Mouse (Mus musculus) erythroid progenitor cell, adult 5-6 weeks (primary cell): ENCODE results near the gene Timm10b. TPM values are rescaled to one million over a fixed set of nuclear protein-coding genes. Genes with fewer than 3 reads are reported as not detected.
A peak's percentile ranks its signal among the peaks of the same experiment; 100 is the strongest.

Experiments
- ATAC-seq: replicated peaks from 2 replicates; pipeline ENCODE4 v1.8.0; 2016; ENCODE audit warnings: moderate number of reproducible peaks, mild to moderate bottlenecking, moderate TSS enrichment, inconsistent platforms; ENCODE audit not compliant: poor library complexity, low FRiP score, severe bottlenecking
- total RNA-seq, 2 experiments: library from RNA; stranded (forward) in 1 of 2; stranded (reverse) in 1 of 2; fragments of 150-400 nt in 1 of 2; fragments of 186-747, 209-891 nt in 1 of 2; gene quantifications; 2 replicates each; pipeline versions ENCODE4 v1.2.3 to v1.2.4; 2015 to 2017; ENCODE audit warnings: low replicate concordance in 2 of 2

The Timm10b gene
- total RNA-seq, 2 experiments from 2014 or later = 19.7 to 20.5 TPM

DNA sequence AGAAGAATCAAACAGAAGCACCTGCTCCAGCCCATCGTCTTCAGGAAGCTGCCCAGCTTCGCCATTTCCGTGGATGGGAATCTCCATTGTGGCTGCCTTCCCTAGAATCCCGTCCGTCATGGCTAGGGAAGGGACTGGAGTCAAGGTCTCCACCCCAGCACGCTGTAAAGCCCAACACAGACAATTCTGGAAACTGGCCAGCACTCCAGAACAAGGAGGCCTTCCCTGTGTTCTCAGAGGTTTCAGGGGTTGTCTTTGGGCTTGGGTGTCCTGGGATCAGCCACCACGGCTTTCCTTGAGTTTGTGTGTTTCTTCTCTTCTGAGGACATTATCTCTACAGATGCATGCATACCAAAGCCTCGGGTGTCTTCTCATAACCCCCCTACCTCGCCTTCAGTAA, 552 bp upstream of the Timm10b start:
- no peak for ATAC-seq

DNA sequence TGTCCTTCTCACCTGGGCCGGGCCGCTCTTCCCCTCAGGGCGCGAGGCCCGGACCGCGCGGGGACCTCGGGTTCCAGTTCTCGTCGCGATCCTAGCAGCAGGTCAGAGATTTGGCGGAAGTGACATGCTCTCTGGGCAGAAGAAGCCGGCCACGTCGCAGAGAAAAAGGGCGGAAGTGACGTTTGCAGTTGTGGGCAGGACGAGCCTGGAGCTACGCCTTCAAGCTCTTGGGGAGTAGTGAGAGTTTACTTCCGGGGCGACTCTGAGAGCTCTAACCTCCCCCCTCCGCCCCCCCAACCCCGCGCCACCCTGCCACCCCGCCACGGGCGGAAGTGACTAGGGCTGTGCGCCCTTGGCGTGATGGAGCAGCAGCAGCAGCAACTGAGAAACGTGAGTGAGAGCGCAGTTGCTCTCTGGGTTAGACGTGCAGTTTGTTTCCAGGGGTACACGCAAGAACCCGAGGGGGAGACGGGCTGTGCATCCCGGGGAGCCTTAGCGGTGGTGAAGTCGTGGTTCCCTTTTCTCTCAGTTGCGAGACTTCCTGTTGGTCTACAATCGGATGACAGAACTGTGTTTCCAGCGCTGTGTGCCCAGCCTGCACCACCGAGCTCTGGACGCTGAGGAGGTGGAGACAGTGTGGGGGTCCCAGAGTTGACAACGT, 507 bp downstream of the Timm10b start, which contains the start of the genes Arfip2 and Gm45799:
TSS of gene Arfip2 (minus strand) at position 184 of the 661 bp plus-strand sequence.
TSS of gene Gm45799 (plus strand) at position 320 of the 661 bp plus-strand sequence.
- ATAC-seq = peak; percentile 92

DNA sequence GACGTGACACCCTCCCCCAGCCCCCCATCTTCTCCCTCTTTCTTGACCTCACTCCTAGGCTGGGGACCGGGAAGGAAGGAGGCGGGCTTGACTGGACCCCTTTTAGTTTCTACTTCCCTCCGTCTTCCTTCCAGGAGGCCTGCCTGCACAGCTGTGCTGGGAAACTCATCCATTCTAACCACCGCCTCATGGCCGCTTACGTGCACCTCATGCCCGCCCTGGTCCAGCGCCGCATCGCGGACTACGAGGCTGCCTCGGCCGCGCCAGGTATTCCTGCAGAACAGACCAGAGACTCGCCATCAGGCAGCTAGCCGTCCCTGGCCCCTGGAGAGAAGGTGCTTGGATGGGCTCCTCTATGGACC, 1.0 kb downstream of the Timm10b start:
- ATAC-seq = peak; percentile 47

DNA sequence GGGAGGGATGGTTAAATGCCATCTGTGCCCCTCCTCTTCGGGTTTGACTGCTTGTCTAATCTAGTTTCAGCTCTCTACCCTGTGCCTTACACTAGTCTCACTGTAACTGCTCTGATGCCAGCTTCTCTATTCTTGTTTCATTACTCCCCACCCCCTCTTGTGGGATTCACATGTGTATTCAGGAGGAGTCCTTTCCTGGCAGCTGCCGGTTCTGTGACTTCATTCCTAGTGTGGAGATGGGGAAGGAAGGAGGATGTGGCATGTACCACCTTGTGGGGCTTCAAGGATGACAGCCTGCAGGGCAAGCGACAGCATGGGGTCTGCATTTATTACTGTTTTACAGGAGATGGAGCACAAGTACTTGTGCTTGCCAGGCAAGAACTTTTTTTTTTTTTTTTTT, 2.1 kb downstream of the Timm10b start:
- ATAC-seq = no peak

DNA sequence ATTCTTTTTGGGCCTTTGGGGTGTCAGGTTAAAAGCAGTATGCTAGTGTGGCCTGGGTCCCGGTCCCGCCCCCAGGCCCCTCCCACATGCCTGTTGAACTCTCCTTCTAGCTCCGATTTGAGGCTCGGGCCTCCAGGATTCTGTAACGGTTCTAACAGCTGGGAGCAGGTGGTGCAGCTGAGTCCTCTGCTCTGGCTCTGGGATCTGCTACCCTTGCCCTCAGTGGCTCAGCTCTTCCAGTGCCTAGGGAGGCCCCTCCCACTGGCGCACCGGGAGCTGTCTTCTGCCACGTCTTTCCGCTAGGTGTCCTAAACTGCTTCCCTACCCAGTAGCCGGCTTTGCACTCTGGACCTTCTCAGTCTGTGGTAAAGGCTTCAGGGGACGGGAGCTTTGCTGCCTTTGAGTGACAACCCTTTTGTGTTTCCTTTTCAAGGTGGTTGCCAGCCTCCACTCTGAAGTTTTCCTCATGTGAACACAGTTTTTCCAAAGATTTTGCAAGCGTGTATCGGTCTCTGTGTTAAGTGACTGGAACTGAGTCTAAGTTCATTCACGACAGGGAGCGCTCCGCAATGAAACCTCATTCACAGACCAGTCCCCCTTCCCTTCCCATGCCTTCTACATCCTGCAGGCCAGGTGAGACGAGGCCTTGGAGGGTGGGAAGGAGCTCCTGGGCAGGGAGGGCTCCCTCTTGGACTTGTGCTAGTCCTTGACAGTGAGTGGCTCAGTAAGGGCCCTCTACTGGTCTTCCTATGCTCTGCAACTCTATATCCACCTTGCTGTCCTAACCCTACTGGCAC, 11.0 kb downstream of the Timm10b start, which contains the start of gene Dnhd1:
TSS of gene Dnhd1 (plus strand) at position 189 of the 797 bp plus-strand sequence.
- ATAC-seq = peak; percentile 97

GRCm38 (mm10) chr7:105685541-105686197, 45.8 kb downstream of the Timm10b start:
- no peak for ATAC-seq

DNA sequence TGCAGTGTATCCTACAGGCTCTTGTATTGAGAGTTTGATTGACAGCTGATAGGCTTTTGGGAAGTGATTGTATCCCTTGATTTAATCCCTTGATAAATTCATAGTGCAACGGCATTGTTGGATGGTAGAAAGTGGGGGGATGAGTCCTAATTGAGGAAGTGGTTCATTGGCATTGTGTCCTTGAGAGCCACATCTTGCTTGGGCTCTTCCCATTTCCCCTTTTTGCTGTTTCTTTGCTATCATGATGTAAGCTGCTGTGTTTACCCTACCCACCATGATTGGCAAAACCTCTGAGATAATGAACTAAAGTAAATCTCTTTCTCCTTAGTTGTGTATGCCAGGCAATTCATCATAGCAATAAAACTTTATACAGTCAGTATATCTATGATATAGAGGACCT, 51.0 kb downstream of the Timm10b start:
- no peak for ATAC-seq

Other genes starting within 250 kb of the Timm10b start
- gene Fam160a2, start 240.0 kb upstream of the Timm10b start, total RNA-seq (2015; ENCODE audit: low replicate concordance) = 16.9 and 48.6 TPM in 2 replicates
- gene Fam160a2, start 240.0 kb upstream of the Timm10b start, total RNA-seq (2017; ENCODE audit: low replicate concordance) = 3.0 and 9.2 TPM in 2 replicates
- gene Cnga4, start 235.5 kb upstream of the Timm10b start, total RNA-seq (2015; ENCODE audit: low replicate concordance) = not detected in 2 replicates
- not detected in 2 replicates for gene Cnga4, start 235.5 kb upstream of the Timm10b start, total RNA-seq (2017; ENCODE audit: low replicate concordance)
- gene Cckbr, start 214.3 kb upstream of the Timm10b start, total RNA-seq (2015; ENCODE audit: low replicate concordance) = not detected in 2 replicates
- gene Cckbr, start 214.3 kb upstream of the Timm10b start, total RNA-seq (2017; ENCODE audit: low replicate concordance) = not detected in 2 replicates
- not detected in 2 replicates for gene Cavin3, start 157.8 kb upstream of the Timm10b start, total RNA-seq (2015; ENCODE audit: low replicate concordance)
- not detected in 2 replicates for gene Cavin3, start 157.8 kb upstream of the Timm10b start, total RNA-seq (2017; ENCODE audit: low replicate concordance)
- 7.5 and 13.3 TPM in 2 replicates for gene Smpd1, start 85.7 kb upstream of the Timm10b start, total RNA-seq (2015; ENCODE audit: low replicate concordance)
- gene Smpd1, start 85.7 kb upstream of the Timm10b start, total RNA-seq (2017; ENCODE audit: low replicate concordance) = 9.5 and 13.1 TPM in 2 replicates
- not detected in 2 replicates for gene Apbb1, start 58.4 kb upstream of the Timm10b start, total RNA-seq (2015; ENCODE audit: low replicate concordance)
- 7.3 TPM in 1 of 2 replicates, not detected in the other for gene Apbb1, start 58.4 kb upstream of the Timm10b start, total RNA-seq (2017; ENCODE audit: low replicate concordance)
- gene Hpx, start 39.9 kb upstream of the Timm10b start, total RNA-seq (2015; ENCODE audit: low replicate concordance) = not detected in 2 replicates
- gene Hpx, start 39.9 kb upstream of the Timm10b start, total RNA-seq (2017; ENCODE audit: low replicate concordance) = not detected in 2 replicates
- gene Trim3, start 6.5 kb upstream of the Timm10b start, total RNA-seq (2015; ENCODE audit: low replicate concordance) = 1.4 and 5.9 TPM in 2 replicates
- 1.4 TPM in 1 of 2 replicates, not detected in the other for gene Trim3, start 6.5 kb upstream of the Timm10b start, total RNA-seq (2017; ENCODE audit: low replicate concordance)
- 5.0 and 20.2 TPM in 2 replicates for gene Arfip2, start 360 bp downstream of the Timm10b start, total RNA-seq (2015; ENCODE audit: low replicate concordance)
- gene Arfip2, start 360 bp downstream of the Timm10b start, total RNA-seq (2017; ENCODE audit: low replicate concordance) = 5.9 TPM in 1 of 2 replicates, not detected in the other
- gene Gm45799, start 496 bp downstream of the Timm10b start, total RNA-seq (2015; ENCODE audit: low replicate concordance) = 1.8 TPM in 1 of 2 replicates, not detected in the other
- gene Gm45799, start 496 bp downstream of the Timm10b start, total RNA-seq (2017; ENCODE audit: low replicate concordance) = 3.9 TPM in 1 of 2 replicates, not detected in the other
- not detected in 2 replicates for gene Dnhd1, start 10.8 kb downstream of the Timm10b start, total RNA-seq (2015; ENCODE audit: low replicate concordance)
- 0.38 and 2.4 TPM in 2 replicates for gene Dnhd1, start 10.8 kb downstream of the Timm10b start, total RNA-seq (2017; ENCODE audit: low replicate concordance)
- gene Ilk, start 96.5 kb downstream of the Timm10b start, total RNA-seq (2015; ENCODE audit: low replicate concordance) = 155 and 182 TPM in 2 replicates
- 73.5 and 103 TPM in 2 replicates for gene Ilk, start 96.5 kb downstream of the Timm10b start, total RNA-seq (2017; ENCODE audit: low replicate concordance)
- gene Rrp8, start 97.3 kb downstream of the Timm10b start, total RNA-seq (2015; ENCODE audit: low replicate concordance) = 4.7 and 8.8 TPM in 2 replicates
- 3.8 and 7.8 TPM in 2 replicates for gene Rrp8, start 97.3 kb downstream of the Timm10b start, total RNA-seq (2017; ENCODE audit: low replicate concordance)
- 121 and 145 TPM in 2 replicates for gene Taf10, start 104.3 kb downstream of the Timm10b start, total RNA-seq (2015; ENCODE audit: low replicate concordance)
- 45.8 and 90.2 TPM in 2 replicates for gene Taf10, start 104.3 kb downstream of the Timm10b start, total RNA-seq (2017; ENCODE audit: low replicate concordance)
- gene Tpp1, start 112.2 kb downstream of the Timm10b start, total RNA-seq (2015; ENCODE audit: low replicate concordance) = 61.2 and 72.8 TPM in 2 replicates
- gene Tpp1, start 112.2 kb downstream of the Timm10b start, total RNA-seq (2017; ENCODE audit: low replicate concordance) = 35.4 and 38.4 TPM in 2 replicates
- not detected in 2 replicates for gene Dchs1, start 147.6 kb downstream of the Timm10b start, total RNA-seq (2015; ENCODE audit: low replicate concordance)
- gene Dchs1, start 147.6 kb downstream of the Timm10b start, total RNA-seq (2017; ENCODE audit: low replicate concordance) = not detected in 2 replicates
- gene Mrpl17, start 171.0 kb downstream of the Timm10b start, total RNA-seq (2015; ENCODE audit: low replicate concordance) = 27.8 and 38.1 TPM in 2 replicates
- gene Mrpl17, start 171.0 kb downstream of the Timm10b start, total RNA-seq (2017; ENCODE audit: low replicate concordance) = 15.9 and 28.3 TPM in 2 replicates